8 mouse cellular contexts compared by ENCODE assay signal in the genomic region with DNA sequence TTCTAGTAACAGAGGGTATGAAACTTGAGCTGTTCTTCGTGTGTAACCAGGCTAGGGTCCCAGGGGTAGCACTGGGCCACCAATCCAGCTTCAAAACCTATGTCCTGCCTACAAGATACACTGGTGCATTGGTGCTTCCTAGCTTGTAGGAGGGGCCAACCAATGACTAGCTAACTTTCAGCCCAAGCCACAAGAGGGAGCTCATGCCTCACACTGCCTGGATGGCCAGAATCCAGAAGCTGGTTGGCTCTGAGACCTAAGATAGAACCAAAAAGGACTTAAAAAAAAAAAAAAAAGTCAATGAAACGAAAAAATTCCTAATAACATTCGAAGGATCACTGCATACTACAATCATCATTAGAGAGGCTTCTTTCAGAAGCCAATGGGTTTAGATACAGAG. TPM values are rescaled to one million over a fixed set of nuclear protein-coding genes. Genes with fewer than 3 reads are reported as not detected.
DNase-seq lines count a peak whose midpoint lies in the region; ATAC-seq lines count a peak whose summit lies in the region.

No protein-coding gene starts in this region.

- H3K9ac ChIP-seq in embryonic facial prominence, embryonic 14.5 days (ENCODE audit: low read depth, low read length): no peak overlapping the region

- H3K4me1 ChIP-seq in embryonic facial prominence, embryonic 14.5 days (ENCODE audit: control insufficient read depth, insufficient read depth, low read length): no peaks in the 10 kb centered on the region

- no peak overlapping the region for H3K27ac ChIP-seq in embryonic facial prominence, embryonic 14.5 days (replicated peaks; ENCODE audit: low read depth, low read length)

- H3K4me3 ChIP-seq in embryonic facial prominence, embryonic 14.5 days (ENCODE audit: low read depth, low read length): no peak overlapping the region

- H3K36me3 ChIP-seq in embryonic facial prominence, embryonic 14.5 days (ENCODE audit: control insufficient read depth, insufficient read depth, low read length): no peaks in the 10 kb centered on the region

- ATAC-seq in embryonic facial prominence, embryonic 14.5 days (ENCODE audit: low read depth): no peak

- H3K27me3 ChIP-seq in embryonic facial prominence, embryonic 14.5 days (replicated peaks; ENCODE audit: control insufficient read depth, insufficient read depth, low read length): no peaks in the 10 kb centered on the region

- WGBS in embryonic facial prominence, embryonic 14.5 days: 27% methylated on average over 3 of the region's 3 CpGs

- no peak overlapping the region for H3K4me2 ChIP-seq in embryonic facial prominence, embryonic 14.5 days (ENCODE audit: low read depth, low read length)

- no peaks in the 10 kb centered on the region for H3K9me3 ChIP-seq in embryonic facial prominence, embryonic 14.5 days (ENCODE audit: control insufficient read depth, low read length)

- peak; percentile 7 to 12 for DNase-seq in heart, postnatal 10 days
- DNase-seq in heart, postnatal 25 days (ENCODE audit: low spot score): no peak
- peak; percentile 83 for DNase-seq in 416B (ENCODE audit: low read depth)
- peak; percentile 86 for DNase-seq in adipocyte (ENCODE audit: low spot score)
- DNase-seq in embryonic facial prominence, embryonic 14.5 days (ENCODE audit: low spot score): peak; percentile 11
- peak; percentile 8 to 34 for DNase-seq in layer of hippocampus, postnatal 25 days (ENCODE audit: extremely low spot score in 1 of 2, low spot score in 1 of 2)
- peak; percentile 27 for DNase-seq in retina, postnatal 1 day
- no peak for DNase-seq in cerebellum, adult 9-11 months

- intact Hi-C loops in heart, postnatal 10 days (cut with DNase I): no loop called here
- intact Hi-C loops in heart, postnatal 25 days (cut with DNase I): no loop called here

RNA-seq across cellular contexts. Expression of a gene that starts 31.3 kb away (rescaled TPM):
- total RNA-seq in heart, postnatal 10 days (2021): not detected
- total RNA-seq in heart, postnatal 25 days (2021): not detected
- polyA plus RNA-seq in embryonic facial prominence, embryonic 14.5 days (2014; fragmentation: Nextera tagmentation; extraction: Ambion mirVana): 0.42 TPM in 1 of 2 replicates, not detected in the other
- 1 to 10 TPM; 2.0 TPM for total RNA-seq in layer of hippocampus, postnatal 25 days (2021)

RNA-seq across cellular contexts. Expression of a gene that starts 53.3 kb away (rescaled TPM):
- 1 to 10 TPM; 8.5 to 8.6 TPM for total RNA-seq in heart, postnatal 10 days (2021)
- 10 to 100 TPM; 11.9 to 13.0 TPM for total RNA-seq in heart, postnatal 25 days (2021)
- 3.9 and 4.0 TPM in 2 replicates for polyA plus RNA-seq in embryonic facial prominence, embryonic 14.5 days (2014; fragmentation: Nextera tagmentation; extraction: Ambion mirVana)
- 10 to 100 TPM; 10.6 to 11.7 TPM for total RNA-seq in layer of hippocampus, postnatal 25 days (2021)

Comparison
In these comparisons a context has a peak if more than half of its experiments do, and no peak if none do; other contexts are left out.
1. DNase-seq: peak in heart, postnatal 10 days (2 of 2), 416B (single experiment), adipocyte (single experiment), embryonic facial prominence, embryonic 14.5 days (single experiment), layer of hippocampus, postnatal 25 days (2 of 2) and retina, postnatal 1 day (single experiment); none in heart, postnatal 25 days (single experiment) and cerebellum, adult 9-11 months (single experiment).